12 mouse cellular contexts compared by ENCODE assay signal in genomic region chr4:117342751-117343150, GRCm38 (mm10).
DNase-seq lines count a peak whose midpoint lies in the region; ATAC-seq and TF ChIP-seq lines count a peak whose summit lies in the region.
"Had no signal": no experiment of that assay in that cellular context is flagged by ENCODE, and none has a peak within 500 bp of the region (broad histone marks: within the 10 kb centered on the region; RNA-seq: fewer than 3 reads in every experiment).

No protein-coding gene starts in this region.

- no peak for TF ChIP-seq EP300 in liver, postnatal 0 days (IDR thresholded peaks at IDR 0.05; ENCODE audit: low read depth)

- no peaks in the 10 kb centered on the region for H3K9me3 ChIP-seq in forebrain, postnatal 0 days (ENCODE audit: low read length)
- no peaks in the 10 kb centered on the region for H3K9me3 ChIP-seq in forebrain, embryonic 10.5 days
- no peaks in the 10 kb centered on the region for H3K9me3 ChIP-seq in neural tube, embryonic 13.5 days
- no peaks in the 10 kb centered on the region for H3K9me3 ChIP-seq in stomach, embryonic 14.5 days (ENCODE audit: control insufficient read depth, low read depth, low read length)
- no peaks in the 10 kb centered on the region for H3K9me3 ChIP-seq in liver, postnatal 0 days (ENCODE audit: low read length)
- H3K9me3 ChIP-seq: liver, embryonic 13.5 days had no signal

- 40% methylated on average over 12 of the region's 12 CpGs for WGBS in forebrain, postnatal 0 days
- WGBS in forebrain, embryonic 10.5 days: 35% methylated on average over 12 of the region's 12 CpGs
- WGBS in neural tube, embryonic 13.5 days: 42% methylated on average over 12 of the region's 12 CpGs
- 33% methylated on average over 12 of the region's 12 CpGs for WGBS in stomach, embryonic 14.5 days
- WGBS in liver, postnatal 0 days (ENCODE audit: insufficient replicate concordance): 68% methylated on average over 12 of the region's 12 CpGs

- no peak overlapping the region for H3K4me2 ChIP-seq in forebrain, postnatal 0 days (ENCODE audit: low read depth)
- H3K4me2 ChIP-seq in neural tube, embryonic 13.5 days: no peak overlapping the region
- H3K4me2 ChIP-seq in stomach, embryonic 14.5 days (replicated peaks; ENCODE audit: low read depth, low read length): no peak overlapping the region
- H3K4me2 ChIP-seq in liver, postnatal 0 days (ENCODE audit: low read depth, low read length): no peak overlapping the region
- H3K4me2 ChIP-seq: liver, embryonic 13.5 days had no signal

- no peak overlapping the region for H3K4me3 ChIP-seq in forebrain, postnatal 0 days (ENCODE audit: low read depth, low read length)
- H3K4me3 ChIP-seq in forebrain, embryonic 10.5 days: no peak overlapping the region
- no peak overlapping the region for H3K4me3 ChIP-seq in neural tube, embryonic 13.5 days
- no peak overlapping the region for H3K4me3 ChIP-seq in stomach, embryonic 14.5 days (ENCODE audit: low read depth, low read length)
- no peak overlapping the region for H3K4me3 ChIP-seq in liver, postnatal 0 days (ENCODE audit: low read depth, low read length)
- H3K4me3 ChIP-seq: erythroblast, embryonic 14.5 days; liver, embryonic 13.5 days had no signal

- ATAC-seq in forebrain, postnatal 0 days: peak; percentile 61
- ATAC-seq in neural tube, embryonic 13.5 days (ENCODE audit: low read depth): no peak; the same call in 1 of the 2 replicates
- peak; percentile 19; the same call in 1 of the 2 replicates for ATAC-seq in stomach, embryonic 14.5 days (ENCODE audit: insufficient number of reproducible peaks, insufficient read depth, low FRiP score, low read depth)
- no peak for ATAC-seq in liver, postnatal 0 days
- ATAC-seq: CD4-positive, CD25-positive, alpha-beta regulatory T cell, adult 4 months had no signal

- H3K27me3 ChIP-seq in forebrain, postnatal 0 days (ENCODE audit: insufficient read depth, low read length): no peaks in the 10 kb centered on the region
- H3K27me3 ChIP-seq in forebrain, embryonic 10.5 days (ENCODE audit: poor library complexity, severe bottlenecking): peaks cover 35% of the 10 kb centered on the region
- peaks cover 88% of the 10 kb centered on the region for H3K27me3 ChIP-seq in neural tube, embryonic 13.5 days
- H3K27me3 ChIP-seq in stomach, embryonic 14.5 days (ENCODE audit: control insufficient read depth, insufficient read depth, low read length): no peaks in the 10 kb centered on the region
- H3K27me3 ChIP-seq in liver, postnatal 0 days (ENCODE audit: insufficient read depth, low read length): no peaks in the 10 kb centered on the region
- H3K27me3 ChIP-seq: liver, embryonic 13.5 days had no signal

- H3K27ac ChIP-seq in forebrain, postnatal 0 days (ENCODE audit: low read depth, low read length): no peak overlapping the region
- no peak overlapping the region for H3K27ac ChIP-seq in forebrain, embryonic 10.5 days
- 0 out of 2 replicates have a peak overlapping the region, but pooled peaks have one; percentile 38 for H3K27ac ChIP-seq in neural tube, embryonic 13.5 days (replicated peaks)
- H3K27ac ChIP-seq in stomach, embryonic 14.5 days (ENCODE audit: low read length): peak overlapping the region; percentile 21; the same call in 1 of the 2 replicates
- no peak overlapping the region for H3K27ac ChIP-seq in liver, postnatal 0 days (ENCODE audit: low read depth)
- H3K27ac ChIP-seq: liver, embryonic 13.5 days had no signal

- TF ChIP-seq CTCF in forebrain, postnatal 0 days (IDR thresholded peaks at IDR 0.05; ENCODE audit: low read depth): no peak
- TF ChIP-seq CTCF in liver, postnatal 0 days (IDR thresholded peaks at IDR 0.05; ENCODE audit: low read depth): no peak

- no peak for DNase-seq in forebrain, postnatal 0 days
- DNase-seq in forebrain, embryonic 10.5 days (ENCODE audit: extremely low spot score, low spot score): no peak
- no peak for DNase-seq in neural tube, embryonic 10.5 days (ENCODE audit: extremely low spot score, low spot score)
- peak; percentile 13 to 26 for DNase-seq in layer of hippocampus, postnatal 10 days (ENCODE audit: low spot score in 2 of 2)
- no peak for DNase-seq in liver, postnatal 0 days
- no peak for DNase-seq in gastrocnemius, postnatal 25 days
- DNase-seq: liver, embryonic 13.5 days; thymus, postnatal 36 days had no signal

- no peaks in the 10 kb centered on the region for H3K4me1 ChIP-seq in forebrain, postnatal 0 days (ENCODE audit: insufficient read depth)
- H3K4me1 ChIP-seq in forebrain, embryonic 10.5 days: peaks cover 11% of the 10 kb centered on the region
- peaks cover 18% of the 10 kb centered on the region for H3K4me1 ChIP-seq in neural tube, embryonic 13.5 days (replicated peaks)
- H3K4me1 ChIP-seq in stomach, embryonic 14.5 days (ENCODE audit: control insufficient read depth, insufficient read depth, low read length): peaks cover 10% of the 10 kb centered on the region; the same call in 1 of the 2 replicates
- no peaks in the 10 kb centered on the region for H3K4me1 ChIP-seq in liver, postnatal 0 days (ENCODE audit: insufficient read depth)
- H3K4me1 ChIP-seq: liver, embryonic 13.5 days had no signal

- H3K36me3 ChIP-seq in forebrain, postnatal 0 days (ENCODE audit: insufficient read depth): no peaks in the 10 kb centered on the region
- no peaks in the 10 kb centered on the region for H3K36me3 ChIP-seq in forebrain, embryonic 10.5 days (replicated peaks)
- no peaks in the 10 kb centered on the region for H3K36me3 ChIP-seq in neural tube, embryonic 13.5 days
- H3K36me3 ChIP-seq in stomach, embryonic 14.5 days (ENCODE audit: control insufficient read depth, insufficient read depth, low read length): no peaks in the 10 kb centered on the region
- H3K36me3 ChIP-seq in liver, postnatal 0 days (replicated peaks; ENCODE audit: insufficient read depth, low read length): no peaks in the 10 kb centered on the region
- H3K36me3 ChIP-seq: liver, embryonic 13.5 days had no signal

- H3K9ac ChIP-seq in forebrain, postnatal 0 days: no peak overlapping the region
- no peak overlapping the region for H3K9ac ChIP-seq in neural tube, embryonic 13.5 days
- no peak overlapping the region for H3K9ac ChIP-seq in stomach, embryonic 14.5 days (replicated peaks; ENCODE audit: low read depth, low read length)
- no peak overlapping the region for H3K9ac ChIP-seq in liver, postnatal 0 days (replicated peaks)
- H3K9ac ChIP-seq: liver, embryonic 13.5 days had no signal

Comparison
In these comparisons a context has a peak if more than half of its experiments do, and no peak if none do; other contexts are left out.
1. ATAC-seq: peak in forebrain, postnatal 0 days (single experiment) and stomach, embryonic 14.5 days (single experiment); none in neural tube, embryonic 13.5 days (single experiment) and liver, postnatal 0 days (single experiment).
2. DNase-seq: peak in layer of hippocampus, postnatal 10 days (2 of 2); none in forebrain, postnatal 0 days (single experiment), forebrain, embryonic 10.5 days (single experiment), neural tube, embryonic 10.5 days (single experiment), liver, postnatal 0 days (single experiment) and gastrocnemius, postnatal 25 days (single experiment).
3. H3K27ac ChIP-seq: peak in neural tube, embryonic 13.5 days (single experiment) and stomach, embryonic 14.5 days (single experiment); none in forebrain, postnatal 0 days (single experiment), forebrain, embryonic 10.5 days (single experiment) and liver, postnatal 0 days (single experiment).